Mouse (Mus musculus): Measurements from ENCODE around the gene Bsnd. TPM values are rescaled to one million over a fixed set of nuclear protein-coding genes. Genes with fewer than 3 reads are reported as not detected.

Bsnd gene
- polyA plus RNA-seq, 1 experiment from 2014 or later = 0.38 TPM

DNA sequence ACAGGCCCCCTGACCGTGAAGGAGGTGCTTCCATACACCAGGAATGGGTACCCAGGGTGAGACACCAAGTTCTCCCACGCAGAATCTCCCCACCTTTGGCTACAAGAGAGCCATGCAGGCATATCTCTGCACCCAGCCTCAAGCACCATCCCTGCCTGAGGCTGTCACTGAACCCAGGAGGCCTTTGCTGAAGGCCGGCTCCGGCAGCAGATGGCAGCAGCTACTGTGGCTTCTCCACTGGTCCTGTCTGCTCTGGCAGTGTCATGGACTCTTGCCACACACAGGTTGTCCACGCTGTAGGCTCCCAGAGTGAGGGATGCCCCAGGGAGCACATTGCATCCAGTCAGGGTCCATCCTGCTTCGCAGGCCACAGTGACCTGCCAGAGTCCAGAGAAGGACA, 48.9 kb downstream of the Bsnd start:
- no peak for ATAC-seq (ENCODE audit: low FRiP score, low TSS enrichment)
- Histone ChIP-seq H3K27me3 (ENCODE audit: control insufficient read depth, insufficient read depth, low read length) (no peaks in the 10 kb centered on the region), H3K4me3 (ENCODE audit: low read depth, low read length) (no peak overlapping the region), H3K36me3 (ENCODE audit: control insufficient read depth, insufficient read depth, low read length) (peaks cover 5% of the 10 kb centered on the region; the same call in 1 of the 2 replicates), H3K4me2 (replicated peaks; ENCODE audit: low read depth) (no peak overlapping the region), H3K4me1 (replicated peaks; ENCODE audit: control insufficient read depth, insufficient read depth) (no peaks in the 10 kb centered on the region), H3K9me3 (ENCODE audit: control insufficient read depth, low read length) (no peaks in the 10 kb centered on the region), H3K27ac (replicated peaks) (no peak overlapping the region), H3K9ac (ENCODE audit: low read length) (no peak overlapping the region)
- no peak for DNase-seq (ENCODE audit: low spot score)
- TF ChIP-seq EP300 (optimal IDR thresholded peaks at IDR 0.05) (no peak), CTCF (IDR thresholded peaks at IDR 0.05; ENCODE audit: low read depth) (no peak)
- WGBS = 80% methylated on average over 6 of the region's 6 CpGs

DNA sequence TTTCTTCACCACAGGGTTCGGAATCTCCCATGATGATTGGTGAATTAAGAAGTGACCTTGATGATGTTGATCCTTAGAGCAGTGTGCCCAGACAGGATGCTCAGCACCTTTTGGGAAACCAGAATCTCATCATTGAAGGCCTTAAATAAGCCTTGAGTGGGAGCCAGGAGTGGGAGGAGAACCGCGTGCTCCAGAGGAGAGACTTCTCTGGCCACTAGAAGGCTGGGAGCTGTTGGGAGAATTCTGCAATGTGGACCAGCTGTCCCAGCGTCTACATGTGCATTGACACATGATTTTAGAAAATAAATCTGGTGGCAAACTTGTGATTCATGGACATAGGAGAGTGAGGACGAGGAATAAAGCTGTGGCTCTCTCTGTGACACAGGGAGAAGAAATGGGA, 53.3 kb downstream of the Bsnd start:
- DNase-seq (ENCODE audit: low spot score) (no peak), ATAC-seq (ENCODE audit: low FRiP score, low TSS enrichment) (no peak)
- TF ChIP-seq CTCF (IDR thresholded peaks at IDR 0.05; ENCODE audit: low read depth) = no peak
- no peak for TF ChIP-seq EP300 (optimal IDR thresholded peaks at IDR 0.05)
- H3K27ac ChIP-seq (replicated peaks) = no peak overlapping the region
- H3K9ac ChIP-seq (ENCODE audit: low read length) = no peak overlapping the region
- H3K4me1 ChIP-seq (replicated peaks; ENCODE audit: control insufficient read depth, insufficient read depth) = no peaks in the 10 kb centered on the region
- no peak overlapping the region for H3K4me2 ChIP-seq (replicated peaks; ENCODE audit: low read depth)
- H3K27me3 ChIP-seq (ENCODE audit: control insufficient read depth, insufficient read depth, low read length) = no peaks in the 10 kb centered on the region
- WGBS = 87% methylated on average over 5 of the region's 5 CpGs
- H3K36me3 ChIP-seq (ENCODE audit: control insufficient read depth, insufficient read depth, low read length) = peaks cover 22% of the 10 kb centered on the region
- no peaks in the 10 kb centered on the region for H3K9me3 ChIP-seq (ENCODE audit: control insufficient read depth, low read length)
- H3K4me3 ChIP-seq (ENCODE audit: low read depth, low read length) = no peak overlapping the region

DNA sequence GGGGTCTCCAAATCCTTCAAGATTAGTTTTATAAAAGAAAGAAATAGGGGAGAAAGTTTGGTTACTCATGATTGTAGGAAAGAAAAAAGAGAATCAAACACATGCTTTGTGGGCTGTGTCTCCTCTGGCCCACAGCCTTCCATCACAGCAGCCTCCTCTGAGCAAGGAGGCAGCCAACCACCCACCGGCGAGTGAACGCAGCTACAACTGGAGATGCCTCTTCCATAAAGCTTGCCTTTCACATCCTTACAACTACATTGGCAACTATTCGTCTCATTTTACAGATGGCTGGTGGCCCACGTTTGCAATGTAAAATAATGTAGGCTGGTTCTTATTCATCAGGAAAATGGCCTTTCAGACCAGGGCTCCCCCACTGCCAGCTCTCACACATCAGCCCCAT, 54.9 kb downstream of the Bsnd start:
- no peak overlapping the region for H3K4me2 ChIP-seq (replicated peaks; ENCODE audit: low read depth)
- H3K9me3 ChIP-seq (ENCODE audit: control insufficient read depth, low read length) = no peaks in the 10 kb centered on the region
- H3K4me1 ChIP-seq (replicated peaks; ENCODE audit: control insufficient read depth, insufficient read depth) = no peaks in the 10 kb centered on the region
- H3K36me3 ChIP-seq (ENCODE audit: control insufficient read depth, insufficient read depth, low read length) = peaks cover 22% of the 10 kb centered on the region
- H3K9ac ChIP-seq (ENCODE audit: low read length) = no peak overlapping the region
- no peaks in the 10 kb centered on the region for H3K27me3 ChIP-seq (ENCODE audit: control insufficient read depth, insufficient read depth, low read length)
- no peak for TF ChIP-seq EP300 (optimal IDR thresholded peaks at IDR 0.05)
- no peak for TF ChIP-seq CTCF (IDR thresholded peaks at IDR 0.05; ENCODE audit: low read depth)
- DNase-seq (ENCODE audit: low spot score) (no peak), ATAC-seq (ENCODE audit: low FRiP score, low TSS enrichment) (no peak)
- no peak overlapping the region for H3K27ac ChIP-seq (replicated peaks)
- no peak overlapping the region for H3K4me3 ChIP-seq (ENCODE audit: low read depth, low read length)
- 94% methylated on average over 5 of the region's 5 CpGs for WGBS

DNA sequence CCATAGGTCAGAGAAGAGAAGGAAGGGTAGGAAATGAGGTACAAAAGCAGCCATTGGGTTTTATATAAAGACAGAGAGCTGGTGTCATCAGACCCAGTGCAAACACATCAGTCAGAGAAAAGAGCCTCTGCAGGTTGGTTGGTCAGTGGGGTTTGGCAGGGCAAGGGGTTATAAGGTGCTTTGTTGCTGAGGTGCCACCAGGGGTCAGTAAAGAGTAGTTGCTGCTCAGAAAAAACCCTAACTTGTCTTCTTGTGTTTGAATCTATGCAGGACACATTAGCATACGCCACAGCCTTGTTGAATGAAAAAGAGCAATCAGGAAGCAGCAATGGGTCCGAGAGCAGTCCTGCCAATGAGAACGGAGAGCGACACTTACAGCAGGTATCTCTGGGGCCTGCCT, 55.6 kb downstream of the Bsnd start:
- Histone ChIP-seq H3K27ac (replicated peaks) (no peak overlapping the region), H3K9ac (ENCODE audit: low read length) (no peak overlapping the region), H3K27me3 (ENCODE audit: control insufficient read depth, insufficient read depth, low read length) (no peaks in the 10 kb centered on the region), H3K9me3 (ENCODE audit: control insufficient read depth, low read length) (no peaks in the 10 kb centered on the region), H3K4me3 (ENCODE audit: low read depth, low read length) (no peak overlapping the region), H3K4me2 (replicated peaks; ENCODE audit: low read depth) (no peak overlapping the region), H3K36me3 (ENCODE audit: control insufficient read depth, insufficient read depth, low read length) (peaks cover 26% of the 10 kb centered on the region), H3K4me1 (replicated peaks; ENCODE audit: control insufficient read depth, insufficient read depth) (no peaks in the 10 kb centered on the region)
- TF ChIP-seq CTCF (IDR thresholded peaks at IDR 0.05; ENCODE audit: low read depth) = peak; percentile 82
- TF ChIP-seq EP300 (optimal IDR thresholded peaks at IDR 0.05) = no peak
- ATAC-seq (ENCODE audit: low FRiP score, low TSS enrichment) = no peak
- no peak for DNase-seq (ENCODE audit: low spot score)
- 63% methylated on average over 4 of the region's 4 CpGs for WGBS

DNA sequence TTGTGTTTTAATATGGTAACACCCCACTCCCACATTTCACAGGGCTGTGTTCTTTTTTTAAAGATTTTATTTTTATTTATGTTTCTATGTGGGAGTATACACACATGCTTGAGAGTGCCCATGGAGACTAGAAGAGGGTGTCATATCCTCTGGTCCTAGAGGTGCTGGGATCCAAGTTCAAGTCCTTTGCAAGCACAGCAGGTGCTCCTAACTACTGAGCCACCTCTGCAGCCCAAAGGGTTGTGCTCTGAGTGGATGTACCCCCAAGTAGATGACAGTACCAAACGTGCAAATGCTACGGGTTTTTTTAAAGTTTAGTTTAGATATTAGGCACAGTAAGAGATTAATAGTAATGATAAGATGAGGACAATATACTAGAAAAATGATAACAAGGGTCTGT, 56.7 kb downstream of the Bsnd start:
- no peak overlapping the region for H3K9ac ChIP-seq (ENCODE audit: low read length)
- no peak overlapping the region for H3K4me2 ChIP-seq (replicated peaks; ENCODE audit: low read depth)
- 84% methylated on average over 2 of the region's 2 CpGs for WGBS
- H3K4me3 ChIP-seq (ENCODE audit: low read depth, low read length) = no peak overlapping the region
- TF ChIP-seq EP300 (optimal IDR thresholded peaks at IDR 0.05) = no peak
- TF ChIP-seq CTCF (IDR thresholded peaks at IDR 0.05; ENCODE audit: low read depth) = no peak
- ATAC-seq (ENCODE audit: low FRiP score, low TSS enrichment) (no peak), DNase-seq (ENCODE audit: low spot score) (no peak)
- H3K27ac ChIP-seq (replicated peaks) = no peak overlapping the region
- H3K4me1 ChIP-seq (replicated peaks; ENCODE audit: control insufficient read depth, insufficient read depth) = no peaks in the 10 kb centered on the region
- H3K36me3 ChIP-seq (ENCODE audit: control insufficient read depth, insufficient read depth, low read length) = peaks cover 33% of the 10 kb centered on the region
- H3K9me3 ChIP-seq (ENCODE audit: control insufficient read depth, low read length) = no peaks in the 10 kb centered on the region
- H3K27me3 ChIP-seq (ENCODE audit: control insufficient read depth, insufficient read depth, low read length) = no peaks in the 10 kb centered on the region

Other genes with a start within 250 kb of the Bsnd start
- 6.7 and 6.8 TPM in 2 replicates for gene Usp24, start 176.1 kb downstream of the Bsnd start, polyA plus RNA-seq (2015; fragmentation: Nextera tagmentation; extraction: Ambion mirVana)
- gene Pcsk9, start 28.0 kb downstream of the Bsnd start, polyA plus RNA-seq (2015; fragmentation: Nextera tagmentation; extraction: Ambion mirVana) = 4.0 and 6.8 TPM in 2 replicates
- 4.7 and 7.1 TPM in 2 replicates for gene Dhcr24, start 68.8 kb upstream of the Bsnd start, polyA plus RNA-seq (2015; fragmentation: Nextera tagmentation; extraction: Ambion mirVana)
- 0.08 TPM in 1 of 2 replicates, not detected in the other for gene Lexm, start 125.0 kb upstream of the Bsnd start, polyA plus RNA-seq (2015; fragmentation: Nextera tagmentation; extraction: Ambion mirVana)
- 26.9 and 28.2 TPM in 2 replicates for gene Ttc22, start 130.1 kb upstream of the Bsnd start, polyA plus RNA-seq (2015; fragmentation: Nextera tagmentation; extraction: Ambion mirVana)
- gene Pars2, start 158.8 kb upstream of the Bsnd start, polyA plus RNA-seq (2015; fragmentation: Nextera tagmentation; extraction: Ambion mirVana) = 5.9 and 7.3 TPM in 2 replicates
- 25.5 and 27.8 TPM in 2 replicates for gene Ttc4, start 186.7 kb upstream of the Bsnd start, polyA plus RNA-seq (2015; fragmentation: Nextera tagmentation; extraction: Ambion mirVana)
- gene Mroh7, start 238.6 kb upstream of the Bsnd start, polyA plus RNA-seq (2015; fragmentation: Nextera tagmentation; extraction: Ambion mirVana) = 0.05 and 0.15 TPM in 2 replicates
- 0.39 and 0.41 TPM in 2 replicates for gene Fam151a, start 241.6 kb upstream of the Bsnd start, polyA plus RNA-seq (2015; fragmentation: Nextera tagmentation; extraction: Ambion mirVana)

Measured in stomach, postnatal 0 days (tissue).